Mouse (Mus musculus): Measurements from ENCODE around the gene Arhgap8. TPM values are rescaled to one million over a fixed set of nuclear protein-coding genes. Genes with fewer than 3 reads are reported as not detected.

The Arhgap8 gene
- polyA plus RNA-seq, 1 experiment from 2014 or later = 2.8 TPM

DNA sequence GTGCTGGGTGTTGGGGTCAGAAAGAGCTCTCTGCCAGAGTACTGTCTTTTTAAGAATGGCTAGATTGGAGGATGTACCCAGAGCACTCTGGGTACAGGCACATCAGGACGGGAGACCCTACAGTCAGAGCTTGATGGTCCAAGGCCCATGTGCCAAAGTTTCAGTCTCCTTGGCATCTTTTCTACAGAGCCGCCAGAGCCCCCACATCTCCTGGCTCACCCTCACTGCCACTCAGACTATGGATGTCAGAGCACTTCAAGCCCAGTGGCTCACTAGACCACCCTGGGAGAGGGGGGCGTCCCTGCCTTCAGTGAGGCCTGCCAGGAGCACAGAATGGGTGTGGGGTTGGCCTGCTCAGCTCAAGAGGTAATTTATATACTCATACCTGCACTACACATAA is 97.7 kb downstream of the Arhgap8 start:
- WGBS = 73% methylated on average over 3 of the region's 3 CpGs
- Histone ChIP-seq H3K27ac (replicated peaks; ENCODE audit: low read depth, low read length) (no peak overlapping the region), H3K36me3 (replicated peaks; ENCODE audit: control insufficient read depth, insufficient read depth, low read depth, low read length) (no peaks in the 10 kb centered on the region; the same call in 1 of the 2 replicates), H3K4me3 (ENCODE audit: low read depth, low read length) (no peak overlapping the region), H3K4me2 (ENCODE audit: low read depth, low read length) (no peak overlapping the region), H3K27me3 (ENCODE audit: control insufficient read depth, insufficient read depth, low read length) (no peaks in the 10 kb centered on the region), H3K4me1 (ENCODE audit: control insufficient read depth, insufficient read depth, low read length) (no peaks in the 10 kb centered on the region), H3K9me3 (replicated peaks; ENCODE audit: control insufficient read depth, low read length) (no peaks in the 10 kb centered on the region), H3K9ac (replicated peaks; ENCODE audit: low read length) (no peak overlapping the region)
- no peak for ATAC-seq (replicated peaks; ENCODE audit: insufficient number of reproducible peaks, low FRiP score, low TSS enrichment, low read depth)
- DNase-seq (ENCODE audit: low spot score) = no peak

DNA sequence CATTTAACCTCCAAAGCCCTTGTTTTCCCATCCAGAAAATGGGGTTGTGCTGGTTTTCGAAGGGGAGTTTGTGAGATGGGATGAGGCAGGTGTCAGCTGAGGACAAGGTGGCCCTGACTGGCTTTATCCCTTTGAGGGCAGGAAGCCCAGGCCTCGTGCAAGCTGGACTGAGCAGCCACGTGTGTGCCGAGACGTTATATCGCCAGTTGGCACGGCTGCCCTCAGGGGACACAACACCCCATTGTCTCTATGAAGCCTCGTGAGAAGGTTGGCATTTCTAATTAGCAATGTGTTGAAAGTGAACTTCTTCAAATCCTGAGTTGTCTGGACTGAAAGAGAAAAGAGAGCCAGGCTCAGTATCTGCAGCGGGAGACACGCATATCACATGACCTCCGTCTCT is 98.4 kb downstream of the Arhgap8 start:
- Histone ChIP-seq H3K36me3 (replicated peaks; ENCODE audit: control insufficient read depth, insufficient read depth, low read depth, low read length) (no peaks in the 10 kb centered on the region; the same call in 1 of the 2 replicates), H3K9ac (replicated peaks; ENCODE audit: low read length) (no peak overlapping the region), H3K9me3 (replicated peaks; ENCODE audit: control insufficient read depth, low read length) (no peaks in the 10 kb centered on the region), H3K4me2 (ENCODE audit: low read depth, low read length) (no peak overlapping the region), H3K27ac (replicated peaks; ENCODE audit: low read depth, low read length) (no peak overlapping the region), H3K4me3 (ENCODE audit: low read depth, low read length) (no peak overlapping the region), H3K27me3 (ENCODE audit: control insufficient read depth, insufficient read depth, low read length) (no peaks in the 10 kb centered on the region), H3K4me1 (ENCODE audit: control insufficient read depth, insufficient read depth, low read length) (no peaks in the 10 kb centered on the region)
- 87% methylated on average over 11 of the region's 11 CpGs for WGBS
- no peak for ATAC-seq (replicated peaks; ENCODE audit: insufficient number of reproducible peaks, low FRiP score, low TSS enrichment, low read depth)
- DNase-seq (ENCODE audit: low spot score) = no peak

DNA sequence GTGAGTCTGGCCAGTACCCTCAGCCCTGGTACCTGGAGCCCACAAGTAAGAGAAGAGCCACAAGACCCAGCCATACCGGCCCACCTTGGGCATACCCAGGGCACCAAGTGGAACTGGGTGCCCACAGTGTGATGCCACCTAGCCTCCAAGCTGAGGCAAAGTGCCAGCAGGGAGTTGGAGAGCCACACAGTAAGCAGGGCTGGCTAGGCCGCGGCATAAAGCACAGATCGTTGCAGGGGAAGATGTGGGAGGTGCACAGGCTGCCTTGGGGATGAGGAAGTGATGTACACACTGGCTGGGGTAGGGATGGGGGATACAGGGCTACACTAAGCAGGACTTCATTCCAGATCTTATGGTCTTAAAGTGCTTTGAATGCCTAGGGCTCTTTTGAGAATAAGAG is 101.0 kb downstream of the Arhgap8 start:
- Histone ChIP-seq H3K36me3 (replicated peaks; ENCODE audit: control insufficient read depth, insufficient read depth, low read depth, low read length) (no peaks in the 10 kb centered on the region; the same call in 1 of the 2 replicates), H3K4me3 (ENCODE audit: low read depth, low read length) (no peak overlapping the region), H3K4me2 (ENCODE audit: low read depth, low read length) (no peak overlapping the region)

More for the DNA sequence above, 101.0 kb downstream of the Arhgap8 start:
- DNase-seq (ENCODE audit: low spot score) = no peak
- no peak overlapping the region for H3K27ac ChIP-seq (replicated peaks; ENCODE audit: low read depth, low read length)
- H3K9me3 ChIP-seq (replicated peaks; ENCODE audit: control insufficient read depth, low read length) = no peaks in the 10 kb centered on the region
- no peaks in the 10 kb centered on the region for H3K4me1 ChIP-seq (ENCODE audit: control insufficient read depth, insufficient read depth, low read length)
- 89% methylated on average over 4 of the region's 4 CpGs for WGBS
- no peaks in the 10 kb centered on the region for H3K27me3 ChIP-seq (ENCODE audit: control insufficient read depth, insufficient read depth, low read length)
- no peak overlapping the region for H3K9ac ChIP-seq (replicated peaks; ENCODE audit: low read length)
- no peak for ATAC-seq (replicated peaks; ENCODE audit: insufficient number of reproducible peaks, low FRiP score, low TSS enrichment, low read depth)

Other genes with a start within 250 kb of the Arhgap8 start
- gene Rtl6, start 162.2 kb upstream of the Arhgap8 start, polyA plus RNA-seq (2014; fragmentation: Nextera tagmentation; extraction: Ambion mirVana) = 12.7 and 16.1 TPM in 2 replicates
- gene Prr5, start 50.4 kb upstream of the Arhgap8 start, polyA plus RNA-seq (2014; fragmentation: Nextera tagmentation; extraction: Ambion mirVana) = 11.4 and 11.8 TPM in 2 replicates
- 4.4 and 4.8 TPM in 2 replicates for gene Phf21b, start 136.0 kb downstream of the Arhgap8 start, polyA plus RNA-seq (2014; fragmentation: Nextera tagmentation; extraction: Ambion mirVana)
- gene Gm29666, start 200.0 kb downstream of the Arhgap8 start, polyA plus RNA-seq (2014; fragmentation: Nextera tagmentation; extraction: Ambion mirVana) = 0.50 and 0.52 TPM in 2 replicates
- 65.8 and 67.1 TPM in 2 replicates for gene Nup50, start 203.4 kb downstream of the Arhgap8 start, polyA plus RNA-seq (2014; fragmentation: Nextera tagmentation; extraction: Ambion mirVana)